Mouse (Mus musculus) forebrain, embryonic 14.5 days (tissue): ENCODE measurements around the gene Gm7694. TPM values are rescaled to one million over a fixed set of nuclear protein-coding genes. Genes with fewer than 3 reads are reported as not detected.

Source experiments
- ATAC-seq: fragments of 200-750 bp; cut with Nextera tagmentation; 2 replicates; pipeline ENCODE4 v1.8.0; 2017; ENCODE audit warnings: mild to moderate bottlenecking, moderate library complexity
- DNase-seq: peaks from one replicate; pipeline ENCODE4 v3.0.0-alpha.2; 2015; ENCODE audit warnings: low spot score
- H3K27ac ChIP-seq: fragments of 300-500 bp; sonication (generic); 2 replicates; pipeline ENCODE4 v1.5.1; 2014; ENCODE audit warnings: low read depth, mild to moderate bottlenecking, control low read depth, low read length, moderate library complexity
- H3K27me3 ChIP-seq: fragments of 300-500 bp; sonication (generic); replicated peaks from 2 replicates; pipeline ENCODE4 v1.6.1; 2014; ENCODE audit warnings: low read length, control low read depth, mixed read lengths; ENCODE audit not compliant: control insufficient read depth, insufficient read depth
- H3K36me3 ChIP-seq: fragments of 300-500 bp; sonication (generic); 2 replicates; pipeline ENCODE4 v1.6.1; 2014; ENCODE audit warnings: low read length, control low read depth; ENCODE audit not compliant: control insufficient read depth, insufficient read depth
- H3K4me1 ChIP-seq: fragments of 300-500 bp; sonication (generic); 2 replicates; pipeline ENCODE4 v1.6.1; 2014; ENCODE audit warnings: antibody characterized with exemption, low read length, control low read depth; ENCODE audit not compliant: control insufficient read depth, insufficient read depth
- H3K4me2 ChIP-seq: fragments of 300-500 bp; sonication (generic); 2 replicates; pipeline ENCODE4 v1.6.1; 2014; ENCODE audit warnings: mild to moderate bottlenecking, control low read depth, low read length
- H3K4me3 ChIP-seq: fragments of 300-500 bp; sonication (generic); 2 replicates; pipeline ENCODE4 v1.5.1; 2014; ENCODE audit warnings: low read depth, low read length, control low read depth
- H3K9ac ChIP-seq: fragments of 300-500 bp; sonication (generic); 2 replicates; pipeline ENCODE4 v1.6.1; 2014; ENCODE audit warnings: mild to moderate bottlenecking, low read length, control low read depth, moderate library complexity
- H3K9me3 ChIP-seq: fragments of 300-500 bp; sonication (generic); replicated peaks from 2 replicates; pipeline ENCODE4 v1.6.1; 2016; ENCODE audit warnings: low read length, control low read depth, mixed read lengths; ENCODE audit not compliant: control insufficient read depth
- WGBS: fragments of 180-500 bp; shearing (Covaris S2); extraction: QIAGEN DNeasy Blood & Tissue Kit; methylation state at CpG from one replicate; pipeline ENCODE4 v1.1.7; 2014; 5-methylcytosine and 5-hydroxymethylcytosine counted together
- polyA plus RNA-seq: library from polyadenylated mRNA; unstranded; fragments of >200 nt; fragmentation: Nextera tagmentation; extraction: Ambion mirVana; gene quantifications from 2 replicates; pipeline ENCODE4 v1.2.1, GENCODE M21; 2014

The Gm7694 gene
- polyA plus RNA-seq, 1 experiment from 2014 or later: 2.3 TPM

GRCm38 (mm10) chr1:170270696-170271095, 35.4 kb downstream of the Gm7694 start:
- Histone ChIP-seq H3K27ac (no peak overlapping the region), H3K4me1 (no peaks in the 10 kb centered on the region), H3K27me3 (no peaks in the 10 kb centered on the region; the same call in 1 of the 2 replicates), H3K36me3 (no peaks in the 10 kb centered on the region), H3K9me3 (no peaks in the 10 kb centered on the region), H3K4me2 (no peak overlapping the region), H3K9ac (no peak overlapping the region), H3K4me3 (no peak overlapping the region)
- no peak for ATAC-seq
- 91% methylated on average over 4 of the region's 4 CpGs for WGBS
- no peak for DNase-seq

GRCm38 (mm10) chr1:170270281-170270680, 35.9 kb downstream of the Gm7694 start:
- H3K4me2 ChIP-seq: no peak overlapping the region
- no peaks in the 10 kb centered on the region for H3K9me3 ChIP-seq
- no peaks in the 10 kb centered on the region; the same call in 1 of the 2 replicates for H3K27me3 ChIP-seq
- WGBS: 92% methylated on average over 6 of the region's 6 CpGs
- H3K4me3 ChIP-seq: no peak overlapping the region
- H3K36me3 ChIP-seq: no peaks in the 10 kb centered on the region
- H3K4me1 ChIP-seq: no peaks in the 10 kb centered on the region
- DNase-seq (no peak), ATAC-seq (no peak)
- H3K9ac ChIP-seq: no peak overlapping the region
- H3K27ac ChIP-seq: no peak overlapping the region

GRCm38 (mm10) chr1:170255560-170255910, 50.6 kb downstream of the Gm7694 start:
- H3K9ac ChIP-seq: peak overlapping the region; percentile 87
- WGBS: 7% methylated on average over 32 of the region's 32 CpGs
- DNase-seq (peak; percentile 95), ATAC-seq (peak; percentile 100)
- H3K4me3 ChIP-seq: peak overlapping the region; percentile 65
- H3K27ac ChIP-seq: no peak overlapping the region
- 0 out of 2 replicates have a peak, but pooled peaks cover 3% of the 10 kb centered on the region for H3K27me3 ChIP-seq
- no peaks in the 10 kb centered on the region for H3K36me3 ChIP-seq
- H3K9me3 ChIP-seq: no peaks in the 10 kb centered on the region
- peak overlapping the region; percentile 69 for H3K4me2 ChIP-seq
- 0 out of 2 replicates have a peak, but pooled peaks cover 3% of the 10 kb centered on the region for H3K4me1 ChIP-seq

GRCm38 (mm10) chr1:170254893-170255559, 51.1 kb downstream of the Gm7694 start:
- ATAC-seq (no peak), DNase-seq (no peak)
- WGBS: 48% methylated on average over 17 of the region's 30 CpGs
- Histone ChIP-seq H3K4me1 (0 out of 2 replicates have a peak, but pooled peaks cover 3% of the 10 kb centered on the region), H3K4me3 (peak overlapping the region; percentile 65), H3K36me3 (no peaks in the 10 kb centered on the region), H3K9ac (peak overlapping the region; percentile 87), H3K27me3 (0 out of 2 replicates have a peak, but pooled peaks cover 3% of the 10 kb centered on the region), H3K27ac (no peak overlapping the region), H3K9me3 (no peaks in the 10 kb centered on the region), H3K4me2 (peak overlapping the region; percentile 69)

Other genes with a start within 250 kb of the Gm7694 start
- gene Ddr2, start 195.6 kb downstream of the Gm7694 start, polyA plus RNA-seq: 4.7 and 9.9 TPM in 2 replicates
- gene Uap1, start 131.4 kb downstream of the Gm7694 start, polyA plus RNA-seq: 57.9 and 63.6 TPM in 2 replicates
- 7.4 and 7.5 TPM in 2 replicates for gene Uhmk1, start 90.9 kb downstream of the Gm7694 start, polyA plus RNA-seq
- gene Sh2d1b2, start 73.6 kb downstream of the Gm7694 start, polyA plus RNA-seq: not detected in 2 replicates
- 0.09 TPM in 1 of 2 replicates, not detected in the other for gene Sh2d1b1, start 29.0 kb downstream of the Gm7694 start, polyA plus RNA-seq
- 0.70 and 0.99 TPM in 2 replicates for gene Spata46, start 2.5 kb upstream of the Gm7694 start, polyA plus RNA-seq